Mouse (Mus musculus) cerebellum, postnatal 14 days (tissue): ENCODE results near the gene Tsga10.
"Not testable (repeated sequence)": the region's sequence is repeated elsewhere in the genome, so short reads cannot be mapped to it uniquely, and the experiment has no call there.

ENCODE experiments used
- DNase-seq, 2 experiments: peaks; one replicate each; pipeline ENCODE4 v3.0.0; 2021; ENCODE audit warnings: mixed read lengths in 2 of 2

Tsga10 gene

GRCm38 (mm10) chr1:37719761-37720640, 146.2 kb downstream of the Tsga10 start, which contains the start of gene 2010300C02Rik:
Gene 2010300C02Rik (minus strand): TSS chr1:37720085.
- peak; percentile 84 to 90 for DNase-seq

GRCm38 (mm10) chr1:37719030-37719723, 147.1 kb downstream of the Tsga10 start:
- peak; percentile 42 to 57 for DNase-seq

- DNase-seq: no peak
These were observed 147.7 kb downstream of the Tsga10 start for GRCm38 (mm10) chr1:37718516-37718915.

- no peak for DNase-seq
These were observed 148.6 kb downstream of the Tsga10 start for GRCm38 (mm10) chr1:37717415-37718195.

GRCm38 (mm10) chr1:37712357-37712737, 153.9 kb downstream of the Tsga10 start:
- DNase-seq: not testable (repeated sequence)

GRCm38 (mm10) chr1:37711596-37712356, 154.5 kb downstream of the Tsga10 start:
- no peak for DNase-seq

GRCm38 (mm10) chr1:37711082-37711481, 155.1 kb downstream of the Tsga10 start:
- DNase-seq: no peak

- DNase-seq: no peak
These were observed 156.5 kb downstream of the Tsga10 start for GRCm38 (mm10) chr1:37709736-37710135.

GRCm38 (mm10) chr1:37708270-37708955, 157.8 kb downstream of the Tsga10 start:
- DNase-seq: no peak
